Mouse (Mus musculus) adrenal gland, postnatal 36 days (tissue): ENCODE measurements at regions not wholly inside any gene's neighbourhood (a gene's known extent, or its start where the extent isn't known, plus 50 kb on each side); places are given as distances from the start of the nearest gene placed in this dataset.

Source experiments
- DNase-seq, 2 experiments: peaks; one replicate each; pipeline ENCODE4 v3.0.0; 2021; ENCODE audit warnings: mixed read lengths in 1 of 2

- peak; percentile 18 to 55 for DNase-seq
These were observed 125.6 kb downstream of the Smad6 start for GRCm38 (mm10) chr9:63896073-63896807.

- no peak for DNase-seq
These were observed 129.5 kb downstream of the Smad6 start for GRCm38 (mm10) chr9:63892235-63892971.

GRCm38 (mm10) chr9:63890717-63891116 lies 131.1 kb downstream of the Smad6 start:
- no peak for DNase-seq

GRCm38 (mm10) chr9:63889570-63889969 lies 131.8 kb upstream of the Smad3 start:
- DNase-seq, result no peak

GRCm38 (mm10) chr9:63884971-63885370 lies 127.2 kb upstream of the Smad3 start:
- no peak for DNase-seq

- DNase-seq, result no peak
These were observed 126.1 kb upstream of the Smad3 start for GRCm38 (mm10) chr9:63883738-63884520.

- no peak for DNase-seq
These were observed 123.9 kb upstream of the Smad3 start for GRCm38 (mm10) chr9:63881692-63882091.

GRCm38 (mm10) chr9:63881261-63881563 lies 123.4 kb upstream of the Smad3 start:
- DNase-seq, result no peak

GRCm38 (mm10) chr9:63880487-63881260 lies 122.9 kb upstream of the Smad3 start:
- DNase-seq, result no peak

- no peak for DNase-seq
These were observed 122.1 kb upstream of the Smad3 start for GRCm38 (mm10) chr9:63879710-63880428.

GRCm38 (mm10) chr9:63877864-63878263 lies 120.1 kb upstream of the Smad3 start:
- no peak for DNase-seq

- no peak for DNase-seq
These were observed 119.1 kb upstream of the Smad3 start for GRCm38 (mm10) chr9:63876886-63877285.

- DNase-seq, result no peak
These were observed 118.2 kb upstream of the Smad3 start for GRCm38 (mm10) chr9:63876023-63876422.

GRCm38 (mm10) chr9:63875193-63875592 lies 117.4 kb upstream of the Smad3 start:
- DNase-seq, result no peak

GRCm38 (mm10) chr9:63864350-63864749 lies 106.6 kb upstream of the Smad3 start:
- DNase-seq, result no peak

- no peak for DNase-seq
These were observed 105.5 kb upstream of the Smad3 start for GRCm38 (mm10) chr9:63863328-63863727.

- peak; percentile 18 to 32 for DNase-seq
These were observed 104.6 kb upstream of the Smad3 start for GRCm38 (mm10) chr9:63862427-63862826.

GRCm38 (mm10) chr9:63861418-63861817 lies 103.6 kb upstream of the Smad3 start:
- DNase-seq, result no peak

- no peak for DNase-seq
These were observed 102.4 kb upstream of the Smad3 start for GRCm38 (mm10) chr9:63860196-63860595.

GRCm38 (mm10) chr9:63856065-63856736 lies 98.4 kb upstream of the Smad3 start:
- peak in 1 of 2 experiments; percentile 21 for DNase-seq

GRCm38 (mm10) chr9:63851809-63852208 lies 94.0 kb upstream of the Smad3 start:
- DNase-seq, result no peak
